In the genomic region with DNA sequence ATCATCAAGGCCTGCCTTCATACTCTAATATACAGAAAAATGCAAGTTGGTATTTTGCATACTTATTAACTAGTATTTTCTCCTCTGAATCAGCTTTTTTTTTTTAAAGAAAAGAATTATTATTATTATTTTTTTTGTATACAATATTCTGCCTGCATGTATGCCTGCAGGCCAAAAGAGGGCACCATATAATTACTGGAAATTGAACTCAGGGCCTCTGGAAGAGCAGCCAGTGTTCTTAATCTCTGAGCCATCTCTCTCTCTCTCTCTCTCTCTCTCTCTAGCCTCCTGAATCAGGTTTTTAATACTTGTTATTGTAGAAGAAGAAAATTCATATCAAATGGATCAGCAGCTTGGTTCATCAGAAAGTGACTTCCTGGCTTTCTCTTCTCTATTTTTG, we compare ENCODE assay signal across 24 mouse cellular contexts. TPM values are rescaled to one million over a fixed set of nuclear protein-coding genes. Genes with fewer than 3 reads are reported as not detected.
DNase-seq lines count a peak whose midpoint lies in the region; ATAC-seq and TF ChIP-seq lines count a peak whose summit lies in the region.
"Had no signal": no experiment of that assay in that cellular context is flagged by ENCODE, and none has a peak within 500 bp of the region (broad histone marks: within the 10 kb centered on the region; RNA-seq: fewer than 3 reads in every experiment).

No protein-coding gene starts in this region.

- no peak overlapping the region for H3K4me2 ChIP-seq in heart, postnatal 0 days (ENCODE audit: low read depth, low read length)
- H3K4me2 ChIP-seq in heart, embryonic 12.5 days = no peak overlapping the region
- H3K4me2 ChIP-seq in liver, embryonic 14.5 days (ENCODE audit: low read depth) = no peak overlapping the region
- H3K4me2 ChIP-seq in liver, embryonic 11.5 days = no peak overlapping the region
- H3K4me2 ChIP-seq in CH12.LX (ENCODE audit: insufficient read depth, low read depth, poor library complexity, severe bottlenecking) = no peak overlapping the region
- H3K4me2 ChIP-seq: embryonic facial prominence, embryonic 13.5 days; hindbrain, embryonic 13.5 days; liver, embryonic 13.5 days; midbrain, embryonic 15.5 days; neural tube, embryonic 15.5 days; stomach, embryonic 15.5 days had no signal

- TF ChIP-seq POLR2A in CH12.LX (IDR thresholded peaks at IDR 0.05; ENCODE audit: low read depth, low read length) = no peak

- ATAC-seq in heart, postnatal 0 days (ENCODE audit: insufficient read depth, low read depth) = no peak
- no peak for ATAC-seq in heart, embryonic 12.5 days (ENCODE audit: insufficient number of reproducible peaks, low FRiP score)
- ATAC-seq in liver, embryonic 14.5 days (ENCODE audit: insufficient read depth) = no peak
- ATAC-seq in liver, embryonic 11.5 days (replicated peaks; ENCODE audit: low FRiP score) = no peak
- no peak for ATAC-seq in erythroblast, adult 5-6 weeks (replicated peaks; ENCODE audit: low FRiP score, poor library complexity, severe bottlenecking)
- ATAC-seq: CD4-positive, CD25-positive, alpha-beta regulatory T cell, adult 4 months; midbrain, embryonic 15.5 days had no signal

- no peaks in the 10 kb centered on the region for H3K79me2 ChIP-seq in CH12.LX (replicated peaks; ENCODE audit: control insufficient read depth, extremely low read depth, insufficient read depth, poor library complexity, severe bottlenecking)

- no peaks in the 10 kb centered on the region for H3K9me3 ChIP-seq in heart, postnatal 0 days (replicated peaks; ENCODE audit: control insufficient read depth, low read length)
- H3K9me3 ChIP-seq in heart, embryonic 12.5 days (replicated peaks) = no peaks in the 10 kb centered on the region
- H3K9me3 ChIP-seq in liver, embryonic 14.5 days (ENCODE audit: control insufficient read depth, low read length) = peaks cover 2% of the 10 kb centered on the region; the same call in 1 of the 2 replicates
- no peaks in the 10 kb centered on the region for H3K9me3 ChIP-seq in liver, embryonic 11.5 days (ENCODE audit: control insufficient read depth, low read length)
- peaks cover 2% of the 10 kb centered on the region for H3K9me3 ChIP-seq in CH12.LX (replicated peaks; ENCODE audit: low read length)
- H3K9me3 ChIP-seq: embryonic facial prominence, embryonic 13.5 days; hindbrain, embryonic 13.5 days; liver, embryonic 13.5 days; megakaryocyte, embryonic 14.5 days; midbrain, embryonic 15.5 days; neural tube, embryonic 15.5 days; stomach, embryonic 15.5 days had no signal

- in situ Hi-C loops in CH12.LX (cut with MboI; ENCODE audit: low pct_ligation_motif_present, low pct_unique_long_range_greater_than_20kb, low sequenced_read_pairs) = loop anchor here (5.0 to 10.0 kb wide), 2 partner anchors 86 to 163 kb away; no protein-coding TSS in a partner anchor

- dilution Hi-C loops in CH12.LX (cut with MboI; ENCODE audit: extremely low pct_ligation_motif_present, extremely low pct_unique_long_range_greater_than_20kb, low sequenced_read_pairs) = no loop called here

- no peak overlapping the region for H3K27ac ChIP-seq in heart, postnatal 0 days (ENCODE audit: low read depth)
- H3K27ac ChIP-seq in heart, embryonic 12.5 days (ENCODE audit: poor library complexity, severe bottlenecking) = no peak overlapping the region
- H3K27ac ChIP-seq in liver, embryonic 14.5 days = no peak overlapping the region
- no peak overlapping the region for H3K27ac ChIP-seq in liver, embryonic 11.5 days (ENCODE audit: low read depth, low read length)
- no peak overlapping the region for H3K27ac ChIP-seq in CH12.LX (ENCODE audit: insufficient read depth, low read depth)
- H3K27ac ChIP-seq: embryonic facial prominence, embryonic 13.5 days; hindbrain, embryonic 13.5 days; liver, embryonic 13.5 days; midbrain, embryonic 15.5 days; neural tube, embryonic 15.5 days; stomach, embryonic 15.5 days had no signal

- H3K4me3 ChIP-seq in heart, postnatal 0 days (ENCODE audit: low read depth, low read length) = no peak overlapping the region
- no peak overlapping the region for H3K4me3 ChIP-seq in heart, embryonic 12.5 days
- H3K4me3 ChIP-seq in liver, embryonic 14.5 days (ENCODE audit: insufficient read depth in 1 of 2, low read depth in 2 of 2, low read length in 2 of 2) = no peak overlapping the region
- no peak overlapping the region for H3K4me3 ChIP-seq in liver, embryonic 11.5 days (ENCODE audit: low read depth, low read length)
- no peak overlapping the region for H3K4me3 ChIP-seq in CH12.LX (replicated peaks in 1 of 3; ENCODE audit: low read depth in 2 of 3, low read length in 2 of 3, poor library complexity in 1 of 3)
- H3K4me3 ChIP-seq: embryonic facial prominence, embryonic 13.5 days; hindbrain, embryonic 13.5 days; liver, embryonic 13.5 days; megakaryocyte, embryonic 14.5 days; midbrain, embryonic 15.5 days; neural tube, embryonic 15.5 days; stomach, embryonic 15.5 days had no signal

- no peaks in the 10 kb centered on the region for H3K36me3 ChIP-seq in heart, postnatal 0 days (replicated peaks; ENCODE audit: control insufficient read depth, insufficient read depth, low read length)
- H3K36me3 ChIP-seq in heart, embryonic 12.5 days = no peaks in the 10 kb centered on the region
- H3K36me3 ChIP-seq in liver, embryonic 14.5 days (replicated peaks; ENCODE audit: control insufficient read depth, insufficient read depth, low read depth) = no peaks in the 10 kb centered on the region
- no peaks in the 10 kb centered on the region for H3K36me3 ChIP-seq in liver, embryonic 11.5 days (ENCODE audit: control insufficient read depth, insufficient read depth, low read length)
- H3K36me3 ChIP-seq in CH12.LX (replicated peaks in 1 of 2; ENCODE audit: control insufficient read depth in 1 of 2, insufficient read depth in 1 of 2, low read length in 1 of 2) = no peaks in the 10 kb centered on the region
- H3K36me3 ChIP-seq: embryonic facial prominence, embryonic 13.5 days; hindbrain, embryonic 13.5 days; liver, embryonic 13.5 days; midbrain, embryonic 15.5 days; neural tube, embryonic 15.5 days; stomach, embryonic 15.5 days had no signal

- 0 out of 2 replicates have a peak, but pooled peaks cover 4% of the 10 kb centered on the region for H3K4me1 ChIP-seq in heart, postnatal 0 days (ENCODE audit: control insufficient read depth, insufficient read depth)
- H3K4me1 ChIP-seq in heart, embryonic 12.5 days (replicated peaks) = 0 out of 2 replicates have a peak, but pooled peaks cover 6% of the 10 kb centered on the region
- H3K4me1 ChIP-seq in liver, embryonic 14.5 days (replicated peaks; ENCODE audit: control insufficient read depth in 2 of 2, insufficient read depth in 2 of 2, low read length in 1 of 2) = peaks cover 4 to 5% of the 10 kb centered on the region in 2 experiments
- 0 out of 2 replicates have a peak, but pooled peaks cover 2% of the 10 kb centered on the region for H3K4me1 ChIP-seq in liver, embryonic 11.5 days (replicated peaks; ENCODE audit: control insufficient read depth, insufficient read depth, low read length)
- H3K4me1 ChIP-seq in CH12.LX (ENCODE audit: control insufficient read depth in 1 of 2, insufficient read depth in 2 of 2) = peaks cover 0 to 9% of the 10 kb centered on the region in 2 experiments; a peak in 2 of 4 replicates

- no peak for TF ChIP-seq EP300 in heart, postnatal 0 days (IDR thresholded peaks at IDR 0.05; ENCODE audit: low read depth)
- no peak for TF ChIP-seq EP300 in liver, embryonic 14.5 days (IDR thresholded peaks at IDR 0.05; ENCODE audit: low read depth)
- no peak for TF ChIP-seq EP300 in CH12.LX (IDR thresholded peaks at IDR 0.05; ENCODE audit: low read length)

- no peak overlapping the region for H3K9ac ChIP-seq in heart, postnatal 0 days (replicated peaks; ENCODE audit: low read depth, low read length)
- H3K9ac ChIP-seq in heart, embryonic 12.5 days = no peak overlapping the region
- H3K9ac ChIP-seq in liver, embryonic 14.5 days (replicated peaks) = no peak overlapping the region
- H3K9ac ChIP-seq in liver, embryonic 11.5 days (ENCODE audit: low read depth, low read length) = no peak overlapping the region
- H3K9ac ChIP-seq in CH12.LX (ENCODE audit: insufficient read depth, low read depth) = no peak overlapping the region
- H3K9ac ChIP-seq: embryonic facial prominence, embryonic 13.5 days; hindbrain, embryonic 13.5 days; liver, embryonic 13.5 days; midbrain, embryonic 15.5 days; neural tube, embryonic 15.5 days; stomach, embryonic 15.5 days had no signal

- no peak for DNase-seq in heart, postnatal 0 days (ENCODE audit: low spot score)
- no peak for DNase-seq in liver, embryonic 14.5 days (ENCODE audit: low read depth in 3 of 3, low spot score in 3 of 3)
- DNase-seq in liver, embryonic 11.5 days (ENCODE audit: low spot score) = no peak
- DNase-seq in CH12.LX (ENCODE audit: extremely low read depth) (no peak), NIH3T3 (ENCODE audit: low read depth) (peak; percentile 49)
- no peak for DNase-seq in Muller cell, postnatal 12 days (ENCODE audit: inconsistent ontology term)
- DNase-seq: adrenal gland, adult 2 months; cerebellum, adult 9-11 months; gastrocnemius, postnatal 10 days; heart, postnatal 14 days; kidney, adult 2 months; kidney, postnatal 14 days; liver, embryonic 13.5 days; lung, postnatal 10 days; thymus, adult 2 months had no signal

- H3K27me3 ChIP-seq in heart, postnatal 0 days (ENCODE audit: control insufficient read depth, insufficient read depth, low read length) = no peaks in the 10 kb centered on the region
- peaks cover 3% of the 10 kb centered on the region for H3K27me3 ChIP-seq in heart, embryonic 12.5 days (replicated peaks)
- no peaks in the 10 kb centered on the region for H3K27me3 ChIP-seq in liver, embryonic 14.5 days (ENCODE audit: control insufficient read depth, insufficient read depth, low read length)
- no peaks in the 10 kb centered on the region for H3K27me3 ChIP-seq in liver, embryonic 11.5 days (replicated peaks; ENCODE audit: control insufficient read depth, insufficient read depth, low read length)
- H3K27me3 ChIP-seq in CH12.LX (replicated peaks) = no peaks in the 10 kb centered on the region
- H3K27me3 ChIP-seq: embryonic facial prominence, embryonic 13.5 days; megakaryocyte, embryonic 14.5 days; midbrain, embryonic 15.5 days; neural tube, embryonic 15.5 days; stomach, embryonic 15.5 days had no signal

- TF ChIP-seq CTCF in heart, postnatal 0 days (IDR thresholded peaks at IDR 0.05; ENCODE audit: low read depth) = peak; percentile 51
- peak; percentile 25; the same call in 1 of the 2 replicates for TF ChIP-seq CTCF in liver, embryonic 14.5 days (IDR thresholded peaks at IDR 0.05; ENCODE audit: low read depth)
- TF ChIP-seq CTCF in CH12.LX (conservative IDR thresholded peaks at IDR 0.05 in 1 of 2, IDR thresholded peaks at IDR 0.05 in 1 of 2; ENCODE audit: low read depth in 2 of 2, low read length in 2 of 2) = peak in 1 of 2 experiments; percentile 83; a peak in 2 of 4 replicates

- TF ChIP-seq RAD21 in CH12.LX (IDR thresholded peaks at IDR 0.05; ENCODE audit: low read depth, low read length) = peak; percentile 80

RNA-seq across cellular contexts. Expression of gene Zcwpw1, which starts 4.0 kb away (rescaled TPM):
- total RNA-seq in heart, postnatal 0 days (2014; rRNA removed; ENCODE audit: low replicate concordance) = 1.4 and 8.7 TPM in 2 replicates
- polyA plus RNA-seq in heart, postnatal 0 days (2015; fragmentation: Nextera tagmentation; extraction: Ambion mirVana) = 2.2 and 3.6 TPM in 2 replicates
- polyA plus RNA-seq in heart, embryonic 12.5 days (2016; fragmentation: Nextera tagmentation; extraction: Ambion mirVana) = 10.9 and 11.4 TPM in 2 replicates
- 2.2 and 3.1 TPM in 2 replicates for polyA plus RNA-seq in liver, embryonic 14.5 days (2012; rRNA removed)
- polyA plus RNA-seq in liver, embryonic 14.5 days (2014; fragmentation: Nextera tagmentation; extraction: Ambion mirVana) = 2.1 and 2.4 TPM in 2 replicates
- polyA plus RNA-seq in liver, embryonic 11.5 days (2014; fragmentation: Nextera tagmentation; extraction: Ambion mirVana) = 10.2 and 13.1 TPM in 2 replicates
- total RNA-seq in CH12.LX (2012; rRNA removed) = 1.3 and 1.9 TPM in 2 replicates
- 2.3 and 3.0 TPM in 2 replicates for total RNA-seq in CH12.LX (2014; rRNA removed)
- polyA plus RNA-seq in CH12.LX (2012; ENCODE audit: insufficient read length, low read depth) = 1.5 and 2.8 TPM in 2 replicates
- total RNA-seq in erythroblast, adult 5-6 weeks (2015; ENCODE audit: low replicate concordance) = 1.7 and 9.2 TPM in 2 replicates
- 5.5 and 6.1 TPM in 2 replicates for total RNA-seq in erythroblast, adult 5-6 weeks (2017; ENCODE audit: low replicate concordance)

RNA-seq across cellular contexts. Expression of gene Mepce, which starts 4.1 kb away (rescaled TPM):
- total RNA-seq in heart, postnatal 0 days (2014; rRNA removed; ENCODE audit: low replicate concordance) = 18.0 and 19.6 TPM in 2 replicates
- 5.0 and 5.4 TPM in 2 replicates for polyA plus RNA-seq in heart, postnatal 0 days (2015; fragmentation: Nextera tagmentation; extraction: Ambion mirVana)
- polyA plus RNA-seq in heart, embryonic 12.5 days (2016; fragmentation: Nextera tagmentation; extraction: Ambion mirVana) = 8.8 and 11.0 TPM in 2 replicates
- polyA plus RNA-seq in liver, embryonic 14.5 days (2012; rRNA removed) = 12.2 and 13.3 TPM in 2 replicates
- 5.1 and 6.4 TPM in 2 replicates for polyA plus RNA-seq in liver, embryonic 14.5 days (2014; fragmentation: Nextera tagmentation; extraction: Ambion mirVana)
- 9.3 and 11.1 TPM in 2 replicates for polyA plus RNA-seq in liver, embryonic 11.5 days (2014; fragmentation: Nextera tagmentation; extraction: Ambion mirVana)
- total RNA-seq in CH12.LX (2012; rRNA removed) (32.7 and 38.5 TPM in 2 replicates), CH12.LX (2014; rRNA removed) (31.1 and 37.3 TPM in 2 replicates)
- 42.4 and 43.7 TPM in 2 replicates for polyA plus RNA-seq in CH12.LX (2012; ENCODE audit: insufficient read length, low read depth)
- 7.7 and 11.7 TPM in 2 replicates for total RNA-seq in erythroblast, adult 5-6 weeks (2015; ENCODE audit: low replicate concordance)
- total RNA-seq in erythroblast, adult 5-6 weeks (2017; ENCODE audit: low replicate concordance) = 4.8 and 14.4 TPM in 2 replicates

RNA-seq across cellular contexts. Expression of gene Ppp1r35, which starts 12.9 kb away (rescaled TPM):
- 24.0 and 24.5 TPM in 2 replicates for total RNA-seq in heart, postnatal 0 days (2014; rRNA removed; ENCODE audit: low replicate concordance)
- 10.4 and 15.4 TPM in 2 replicates for polyA plus RNA-seq in heart, postnatal 0 days (2015; fragmentation: Nextera tagmentation; extraction: Ambion mirVana)
- polyA plus RNA-seq in heart, embryonic 12.5 days (2016; fragmentation: Nextera tagmentation; extraction: Ambion mirVana) = 28.0 and 31.8 TPM in 2 replicates
- 22.8 and 23.1 TPM in 2 replicates for polyA plus RNA-seq in liver, embryonic 14.5 days (2012; rRNA removed)
- polyA plus RNA-seq in liver, embryonic 14.5 days (2014; fragmentation: Nextera tagmentation; extraction: Ambion mirVana) = 25.5 and 27.0 TPM in 2 replicates
- 49.4 and 55.0 TPM in 2 replicates for polyA plus RNA-seq in liver, embryonic 11.5 days (2014; fragmentation: Nextera tagmentation; extraction: Ambion mirVana)
- 31.6 and 34.6 TPM in 2 replicates for total RNA-seq in CH12.LX (2012; rRNA removed)
- total RNA-seq in CH12.LX (2014; rRNA removed) = 11.8 and 17.3 TPM in 2 replicates
- polyA plus RNA-seq in CH12.LX (2012; ENCODE audit: insufficient read length, low read depth) = 23.3 and 24.1 TPM in 2 replicates
- total RNA-seq in erythroblast, adult 5-6 weeks (2015; ENCODE audit: low replicate concordance) = 6.5 and 24.2 TPM in 2 replicates
- 6.4 and 12.0 TPM in 2 replicates for total RNA-seq in erythroblast, adult 5-6 weeks (2017; ENCODE audit: low replicate concordance)

RNA-seq across cellular contexts. Expression of gene Pilra, which starts 44.5 kb away (rescaled TPM):
- total RNA-seq in heart, postnatal 0 days (2014; rRNA removed; ENCODE audit: low replicate concordance) = 3.7 and 78.0 TPM in 2 replicates
- polyA plus RNA-seq in heart, postnatal 0 days (2015; fragmentation: Nextera tagmentation; extraction: Ambion mirVana) = 2.0 TPM in 2 replicates
- polyA plus RNA-seq in heart, embryonic 12.5 days (2016; fragmentation: Nextera tagmentation; extraction: Ambion mirVana) = 2.3 and 2.5 TPM in 2 replicates
- polyA plus RNA-seq in liver, embryonic 14.5 days (2012; rRNA removed) = 1.5 and 1.7 TPM in 2 replicates
- 2.0 and 2.2 TPM in 2 replicates for polyA plus RNA-seq in liver, embryonic 14.5 days (2014; fragmentation: Nextera tagmentation; extraction: Ambion mirVana)
- polyA plus RNA-seq in liver, embryonic 11.5 days (2014; fragmentation: Nextera tagmentation; extraction: Ambion mirVana) = 1.3 and 1.5 TPM in 2 replicates
- total RNA-seq in CH12.LX (2012; rRNA removed) (0.08 and 0.13 TPM in 2 replicates), CH12.LX (2014; rRNA removed) (not detected in 2 replicates)
- 0.42 and 0.66 TPM in 2 replicates for polyA plus RNA-seq in CH12.LX (2012; ENCODE audit: insufficient read length, low read depth)
- 18.0 and 45.2 TPM in 2 replicates for total RNA-seq in erythroblast, adult 5-6 weeks (2015; ENCODE audit: low replicate concordance)
- total RNA-seq in erythroblast, adult 5-6 weeks (2017; ENCODE audit: low replicate concordance) = 13.0 and 21.6 TPM in 2 replicates
- polyA plus RNA-seq: midbrain, embryonic 15.5 days had no signal

RNA-seq across cellular contexts. Expression of gene Tsc22d4, which starts 46.0 kb away (rescaled TPM):
- 167 and 192 TPM in 2 replicates for total RNA-seq in heart, postnatal 0 days (2014; rRNA removed; ENCODE audit: low replicate concordance)
- polyA plus RNA-seq in heart, postnatal 0 days (2015; fragmentation: Nextera tagmentation; extraction: Ambion mirVana) = 221 and 232 TPM in 2 replicates
- polyA plus RNA-seq in heart, embryonic 12.5 days (2016; fragmentation: Nextera tagmentation; extraction: Ambion mirVana) = 144 and 154 TPM in 2 replicates
- polyA plus RNA-seq in liver, embryonic 14.5 days (2012; rRNA removed) = 23.0 and 26.8 TPM in 2 replicates
- polyA plus RNA-seq in liver, embryonic 14.5 days (2014; fragmentation: Nextera tagmentation; extraction: Ambion mirVana) = 49.7 and 62.2 TPM in 2 replicates
- 129 and 134 TPM in 2 replicates for polyA plus RNA-seq in liver, embryonic 11.5 days (2014; fragmentation: Nextera tagmentation; extraction: Ambion mirVana)
- 32.0 and 39.9 TPM in 2 replicates for total RNA-seq in CH12.LX (2012; rRNA removed)
- 26.4 and 28.2 TPM in 2 replicates for total RNA-seq in CH12.LX (2014; rRNA removed)
- 91.2 and 103 TPM in 2 replicates for polyA plus RNA-seq in CH12.LX (2012; ENCODE audit: insufficient read length, low read depth)
- total RNA-seq in erythroblast, adult 5-6 weeks (2015; ENCODE audit: low replicate concordance) = 24.5 and 44.6 TPM in 2 replicates
- total RNA-seq in erythroblast, adult 5-6 weeks (2017; ENCODE audit: low replicate concordance) = 69.5 and 76.3 TPM in 2 replicates
